Mouse (Mus musculus) stomach, embryonic 14.5 days (tissue): ENCODE measurements around the gene 2410015M20Rik. TPM values are rescaled to one million over a fixed set of nuclear protein-coding genes. Genes with fewer than 3 reads are reported as not detected.
A peak's percentile ranks its signal among the peaks of the same experiment; 100 is the strongest.
"Not testable (repeated sequence)": the region's sequence is repeated elsewhere in the genome, so short reads cannot be mapped to it uniquely, and the experiment has no call there.

Source experiments
- ATAC-seq: fragments of 200-750 bp; cut with Nextera tagmentation; 2 replicates; pipeline ENCODE4 v1.8.0; 2017; ENCODE audit warnings: low read depth, moderate TSS enrichment; ENCODE audit not compliant: insufficient number of reproducible peaks, insufficient read depth, low FRiP score
- H3K27ac ChIP-seq: fragments of 300-500 bp; sonication (generic); 2 replicates; pipeline ENCODE4 v1.5.1; 2014; ENCODE audit warnings: mild to moderate bottlenecking, low read length, moderate library complexity, mixed read lengths
- H3K27me3 ChIP-seq: fragments of 300-500 bp; sonication (generic); 2 replicates; pipeline ENCODE4 v1.6.1; 2014; ENCODE audit warnings: low read length, control low read depth, mixed read lengths; ENCODE audit not compliant: control insufficient read depth, insufficient read depth
- H3K36me3 ChIP-seq: fragments of 300-500 bp; sonication (generic); 2 replicates; pipeline ENCODE4 v1.6.1; 2014; ENCODE audit warnings: mild to moderate bottlenecking, control low read depth, low read length, moderate library complexity, mixed read lengths; ENCODE audit not compliant: control insufficient read depth, insufficient read depth
- H3K4me1 ChIP-seq: fragments of 300-500 bp; sonication (generic); 2 replicates; pipeline ENCODE4 v1.6.1; 2014; ENCODE audit warnings: low read length, control low read depth, mixed read lengths; ENCODE audit not compliant: control insufficient read depth, insufficient read depth
- H3K4me2 ChIP-seq: fragments of 300-500 bp; sonication (generic); replicated peaks from 2 replicates; pipeline ENCODE4 v1.6.1; 2014; ENCODE audit warnings: low read depth, low read length, control low read depth
- H3K4me3 ChIP-seq: fragments of 300-500 bp; sonication (generic); 2 replicates; pipeline ENCODE4 v1.5.1; 2014; ENCODE audit warnings: low read depth, low read length, control low read depth
- H3K9ac ChIP-seq: fragments of 300-500 bp; sonication (generic); replicated peaks from 2 replicates; pipeline ENCODE4 v1.6.1; 2014; ENCODE audit warnings: low read depth, mild to moderate bottlenecking, control low read depth, low read length, moderate library complexity, mixed read lengths
- H3K9me3 ChIP-seq: fragments of 300-500 bp; sonication (generic); 2 replicates; pipeline ENCODE4 v1.6.1; 2016; ENCODE audit warnings: low read depth, low read length, control low read depth; ENCODE audit not compliant: control insufficient read depth
- WGBS: fragments of 180-500 bp; shearing (Covaris S2); extraction: QIAGEN DNeasy Blood & Tissue Kit; methylation state at CpG from one replicate; pipeline ENCODE4 v1.1.7; 2014; 5-methylcytosine and 5-hydroxymethylcytosine counted together
- polyA plus RNA-seq: library from polyadenylated mRNA; unstranded; fragments of >200 nt; fragmentation: Nextera tagmentation; extraction: Ambion mirVana; gene quantifications from 2 replicates; pipeline ENCODE4 v1.2.1, GENCODE M21; 2014

Gene 2410015M20Rik
- polyA plus RNA-seq, 1 experiment from 2014 or later = 261 TPM

DNA sequence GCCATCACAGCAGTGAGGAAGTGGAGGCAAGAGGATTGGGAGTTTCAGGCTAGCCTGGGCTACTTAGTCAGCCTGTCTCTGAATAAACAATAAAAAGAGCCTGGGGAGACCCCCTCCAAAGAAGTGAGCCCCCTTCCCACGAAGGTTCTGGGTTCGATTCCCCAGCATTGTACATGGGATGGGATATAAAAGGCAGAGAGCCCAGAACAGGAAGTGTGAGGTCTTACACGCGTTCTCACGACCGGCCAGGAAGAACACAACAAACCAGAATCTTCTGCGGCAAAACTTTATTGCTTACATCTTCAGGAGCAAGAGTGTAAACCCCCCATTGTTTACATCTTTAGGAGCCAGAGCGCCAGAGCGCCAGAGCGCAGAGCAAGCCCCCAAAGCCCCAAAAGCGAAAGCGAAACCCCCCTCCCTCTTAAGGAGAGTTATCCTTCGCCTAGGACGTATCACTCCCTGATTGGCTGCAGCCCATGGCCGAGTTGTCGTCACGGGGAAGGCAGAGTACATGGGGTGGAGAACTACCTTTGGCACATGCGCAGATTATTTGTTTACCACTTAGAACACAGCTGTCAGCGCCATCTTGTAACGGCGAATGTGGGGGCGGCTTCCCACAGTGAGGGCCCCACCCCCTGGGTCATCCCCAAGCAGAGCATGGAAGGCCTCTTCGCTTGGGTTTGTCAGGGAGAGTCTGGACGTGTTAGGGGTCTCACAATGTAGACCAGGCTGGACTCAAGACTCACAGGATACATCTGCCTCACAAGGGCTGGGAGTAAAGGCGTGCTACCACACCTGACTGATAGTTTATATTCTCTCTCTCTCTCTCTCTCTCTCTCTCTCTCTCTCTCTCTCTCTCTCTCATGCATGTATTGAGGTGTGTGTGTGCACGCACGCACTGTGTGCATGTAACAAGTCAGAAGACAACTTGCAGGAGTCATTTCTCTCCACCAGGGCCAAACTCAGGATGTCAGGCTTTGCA, 20.5 kb upstream of the 2410015M20Rik start:
- peaks cover 13% of the 10 kb centered on the region for H3K4me1 ChIP-seq
- not testable (repeated sequence) for H3K27ac ChIP-seq, H3K4me3 ChIP-seq, H3K36me3 ChIP-seq, H3K9ac ChIP-seq, ATAC-seq, H3K9me3 ChIP-seq, H3K27me3 ChIP-seq, H3K4me2 ChIP-seq
- 88% methylated on average over 27 of the region's 27 CpGs for WGBS

GRCm38 (mm10) chr17:56627530-56628277, 18.1 kb upstream of the 2410015M20Rik start, which contains the start of gene Catsperd:
Gene Catsperd (plus strand): TSS chr17:56628143.
- ATAC-seq = peak; percentile 38
- H3K9me3 ChIP-seq = no peaks in the 10 kb centered on the region
- H3K9ac ChIP-seq = no peak within 1 kb of the TSS; the same call in 1 of the 2 replicates
- 8% methylated on average over 26 of the region's 26 CpGs for WGBS
- H3K27me3 ChIP-seq = no peaks in the 10 kb centered on the region
- H3K27ac ChIP-seq = peak within 1 kb of the TSS; percentile 89
- peak within 1 kb of the TSS; percentile 85 for H3K4me3 ChIP-seq
- peaks cover 13% of the 10 kb centered on the region for H3K4me1 ChIP-seq
- H3K36me3 ChIP-seq = peaks cover 11% of the 10 kb centered on the region; the same call in 1 of the 2 replicates
- H3K4me2 ChIP-seq = peak within 1 kb of the TSS; percentile 98

- under 1% methylated on average over 51 of the region's 51 CpGs for WGBS
- Histone ChIP-seq H3K27ac (peak within 1 kb of the TSS; percentile 89), H3K9ac (peak within 1 kb of the TSS; percentile 87), H3K9me3 (no peaks in the 10 kb centered on the region), H3K4me3 (peak within 1 kb of the TSS; percentile 85), H3K4me2 (peak within 1 kb of the TSS; percentile 98), H3K27me3 (no peaks in the 10 kb centered on the region), H3K4me1 (peaks cover 13% of the 10 kb centered on the region), H3K36me3 (peaks cover 11% of the 10 kb centered on the region; the same call in 1 of the 2 replicates)
- ATAC-seq = peak; percentile 90
Observed at GRCm38 (mm10) chr17:56626754-56627470, 17.3 kb upstream of the 2410015M20Rik start, which contains the start of gene Lonp1. Gene Lonp1 (minus strand): TSS chr17:56626887.

- H3K27me3 ChIP-seq = no peaks in the 10 kb centered on the region
- ATAC-seq = peak; percentile 0; the same call in 1 of the 2 replicates
- under 1% methylated on average over 32 of the region's 32 CpGs for WGBS
- peaks cover 14% of the 10 kb centered on the region; the same call in 1 of the 2 replicates for H3K36me3 ChIP-seq
- peak overlapping the region; percentile 87 for H3K9ac ChIP-seq
- H3K9me3 ChIP-seq = no peaks in the 10 kb centered on the region
- H3K27ac ChIP-seq = peak overlapping the region; percentile 89
- peak overlapping the region; percentile 98 for H3K4me2 ChIP-seq
- peak overlapping the region; percentile 85 for H3K4me3 ChIP-seq
- H3K4me1 ChIP-seq = peaks cover 13% of the 10 kb centered on the region
Observed at GRCm38 (mm10) chr17:56626260-56626659, 16.7 kb upstream of the 2410015M20Rik start.

- H3K4me2 ChIP-seq = peak overlapping the region; percentile 98
- no peak for ATAC-seq
- 78% methylated on average over 3 of the region's 3 CpGs for WGBS
- H3K27ac ChIP-seq = no peak overlapping the region
- H3K9ac ChIP-seq = no peak overlapping the region
- H3K9me3 ChIP-seq = no peaks in the 10 kb centered on the region
- H3K4me1 ChIP-seq = peaks cover 13% of the 10 kb centered on the region
- H3K27me3 ChIP-seq = no peaks in the 10 kb centered on the region
- H3K36me3 ChIP-seq = peaks cover 20% of the 10 kb centered on the region; the same call in 1 of the 2 replicates
- H3K4me3 ChIP-seq = peak overlapping the region; percentile 85; the same call in 1 of the 2 replicates
Observed at GRCm38 (mm10) chr17:56625495-56625894, 15.9 kb upstream of the 2410015M20Rik start.

GRCm38 (mm10) chr17:56617628-56618027, 8.1 kb upstream of the 2410015M20Rik start:
- 89% methylated on average over 8 of the region's 8 CpGs for WGBS
- Histone ChIP-seq H3K27me3 (no peaks in the 10 kb centered on the region), H3K9me3 (no peaks in the 10 kb centered on the region), H3K36me3 (peaks cover 61% of the 10 kb centered on the region), H3K9ac (no peak overlapping the region), H3K27ac (no peak overlapping the region), H3K4me3 (no peak overlapping the region), H3K4me2 (no peak overlapping the region), H3K4me1 (peaks cover 12% of the 10 kb centered on the region; the same call in 1 of the 2 replicates)
- no peak for ATAC-seq

DNA sequence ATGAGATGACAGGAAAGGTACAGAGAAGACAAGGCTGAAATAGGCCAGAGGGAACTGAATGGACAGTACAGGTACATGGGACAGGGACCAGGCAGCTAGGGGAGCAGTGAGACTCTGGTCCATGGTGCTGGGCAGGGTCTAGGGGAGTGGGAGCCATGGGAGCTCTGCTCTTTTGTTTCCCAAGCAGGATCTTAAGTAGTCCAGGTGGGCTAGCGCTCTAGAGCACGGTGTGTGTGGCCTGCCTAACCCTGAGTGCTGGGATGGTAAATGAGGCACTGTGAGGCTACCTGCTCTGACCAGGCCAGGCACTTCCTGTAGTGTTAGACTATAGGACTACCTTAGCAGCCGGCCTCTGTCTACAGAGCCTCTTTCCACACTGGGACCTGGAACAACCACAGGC, 7.2 kb upstream of the 2410015M20Rik start:
- no peaks in the 10 kb centered on the region for H3K27me3 ChIP-seq

More for the DNA sequence above, 7.2 kb upstream of the 2410015M20Rik start:
- H3K4me1 ChIP-seq = peaks cover 12% of the 10 kb centered on the region; the same call in 1 of the 2 replicates
- no peaks in the 10 kb centered on the region for H3K9me3 ChIP-seq
- H3K9ac ChIP-seq = no peak overlapping the region
- H3K4me3 ChIP-seq = no peak overlapping the region
- no peak overlapping the region for H3K4me2 ChIP-seq
- no peak for ATAC-seq
- H3K27ac ChIP-seq = no peak overlapping the region
- 76% methylated on average over 3 of the region's 3 CpGs for WGBS
- peaks cover 59% of the 10 kb centered on the region for H3K36me3 ChIP-seq
